Mouse (Mus musculus) megakaryocyte progenitor cell, adult 5-6 weeks (primary cell): Measurements from ENCODE around the gene Pik3c2a. TPM values are rescaled to one million over a fixed set of nuclear protein-coding genes. Genes with fewer than 3 reads are reported as not detected.
"Not testable (repeated sequence)": the region's sequence is repeated elsewhere in the genome, so short reads cannot be mapped to it uniquely, and the experiment has no call there.

Source experiments
- ATAC-seq: replicated peaks from 2 replicates; pipeline ENCODE4 v1.8.0; 2016; ENCODE audit warnings: mild to moderate bottlenecking, moderate TSS enrichment, inconsistent platforms; ENCODE audit not compliant: poor library complexity
- total RNA-seq, 2 experiments: library from RNA; stranded (forward) in 1 of 2; stranded (reverse) in 1 of 2; fragments of 157-497, 149-512 nt in 1 of 2; fragments of 200-1000 nt in 1 of 2; gene quantifications; 2 replicates each; pipeline versions ENCODE4 v1.2.3 to v1.2.4; 2015 to 2017

Pik3c2a gene
- total RNA-seq, 2 experiments from 2014 or later = 11.4 to 18.0 TPM

- ATAC-seq = peak; percentile 90
Measured at GRCm38 (mm10) chr7:116409438-116409837, 33.8 kb downstream of the Pik3c2a start.

- ATAC-seq = no peak; the same call in 1 of the 2 replicates
Measured at GRCm38 (mm10) chr7:116392329-116392728, 50.9 kb downstream of the Pik3c2a start.

DNA sequence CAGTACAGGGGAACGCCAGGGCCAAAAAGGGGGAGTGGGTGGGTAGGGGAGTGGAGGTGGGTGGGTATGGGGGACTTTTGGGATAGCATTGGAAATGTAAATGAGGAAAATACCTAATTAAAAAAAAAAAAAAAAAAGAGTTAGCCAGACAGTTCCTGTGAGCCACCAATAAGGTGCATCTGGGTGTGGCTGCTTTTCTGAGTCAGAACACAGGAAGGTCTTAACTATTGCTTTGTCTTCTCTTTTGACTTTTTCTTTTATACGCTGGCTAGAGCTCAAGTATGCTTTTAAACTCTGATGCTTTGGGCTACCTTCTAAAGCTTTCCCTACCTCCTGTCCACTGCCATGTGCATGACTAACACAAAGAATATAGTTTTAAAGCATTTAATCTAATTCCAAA is 55.9 kb downstream of the Pik3c2a start:
- not testable (repeated sequence) for ATAC-seq

DNA sequence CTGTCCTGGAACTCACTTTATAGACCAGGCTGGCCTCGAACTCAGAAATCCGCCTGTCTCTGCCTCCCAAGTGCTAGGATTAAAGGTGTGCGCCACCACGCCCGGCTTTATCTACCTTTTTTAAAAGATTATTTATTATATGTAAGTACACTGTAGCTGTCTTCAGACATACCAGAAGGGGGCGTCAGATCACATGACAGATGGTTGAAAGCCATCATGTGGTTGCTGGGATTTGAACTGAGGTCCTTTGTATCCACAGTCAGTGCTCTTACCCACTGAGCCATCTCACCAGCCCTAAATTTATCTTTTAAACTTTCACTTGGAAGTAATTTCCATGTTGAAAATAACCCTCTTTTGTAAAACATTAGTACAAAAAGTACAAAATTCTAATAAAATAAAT is 64.1 kb downstream of the Pik3c2a start:
- not testable (repeated sequence) for ATAC-seq

DNA sequence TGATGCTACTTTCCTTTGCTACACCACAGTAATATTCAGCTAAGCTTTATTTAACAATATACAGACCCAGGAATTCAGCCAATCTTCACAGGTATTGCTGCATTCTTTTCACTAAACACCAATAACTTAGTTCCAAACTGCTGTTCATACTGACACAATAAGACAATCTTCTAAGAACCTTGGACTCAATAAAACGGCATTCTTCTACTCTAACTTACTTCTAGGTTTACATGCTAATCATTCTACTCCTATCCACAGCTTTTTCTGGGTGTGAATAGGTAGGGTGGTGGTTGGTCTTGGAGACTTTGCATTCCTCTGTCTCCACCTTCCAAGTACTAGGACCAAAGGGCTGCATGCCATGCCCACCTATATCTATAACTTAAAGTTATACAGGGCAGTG is 69.0 kb downstream of the Pik3c2a start:
- no peak for ATAC-seq

- peak; percentile 65 for ATAC-seq
Measured at GRCm38 (mm10) chr7:116336226-116336625, 107.0 kb downstream of the Pik3c2a start.

DNA sequence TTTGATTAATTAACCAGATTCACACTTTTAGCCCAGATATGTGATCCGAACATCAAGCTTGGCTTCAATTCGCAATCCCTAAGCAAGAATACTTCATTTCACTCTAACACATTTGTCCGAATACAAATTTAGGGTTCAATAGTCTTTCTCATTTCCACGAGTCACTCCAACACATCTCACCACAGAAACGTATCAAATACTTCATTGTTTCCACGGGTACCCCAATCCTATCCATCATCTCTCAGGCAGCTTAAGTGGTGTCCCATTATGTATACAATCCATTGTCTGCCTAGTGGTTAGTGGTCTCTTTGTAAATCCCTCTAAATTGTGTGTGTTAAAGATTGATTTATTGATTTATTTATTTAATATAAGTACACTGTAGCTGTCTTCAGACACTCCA is 108.1 kb downstream of the Pik3c2a start:
- ATAC-seq = no peak

DNA sequence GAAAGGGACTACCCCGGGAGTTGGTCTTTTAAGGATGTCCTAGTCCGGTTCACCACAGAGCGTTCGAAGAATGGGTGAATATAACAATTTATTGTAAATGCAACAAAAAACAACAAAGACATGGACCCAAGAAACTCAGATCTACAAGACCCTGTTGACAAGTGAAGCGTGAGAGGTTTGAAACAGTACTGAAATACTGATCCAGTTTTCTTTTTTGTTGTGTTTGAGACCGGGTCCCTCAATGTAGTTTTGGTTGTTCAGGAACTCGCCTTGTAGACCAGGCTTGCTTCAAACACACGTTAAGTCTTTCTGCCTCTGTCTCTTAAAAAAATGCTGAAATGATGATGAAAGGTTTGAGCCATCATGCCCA is 108.6 kb downstream of the Pik3c2a start:
- no peak for ATAC-seq

DNA sequence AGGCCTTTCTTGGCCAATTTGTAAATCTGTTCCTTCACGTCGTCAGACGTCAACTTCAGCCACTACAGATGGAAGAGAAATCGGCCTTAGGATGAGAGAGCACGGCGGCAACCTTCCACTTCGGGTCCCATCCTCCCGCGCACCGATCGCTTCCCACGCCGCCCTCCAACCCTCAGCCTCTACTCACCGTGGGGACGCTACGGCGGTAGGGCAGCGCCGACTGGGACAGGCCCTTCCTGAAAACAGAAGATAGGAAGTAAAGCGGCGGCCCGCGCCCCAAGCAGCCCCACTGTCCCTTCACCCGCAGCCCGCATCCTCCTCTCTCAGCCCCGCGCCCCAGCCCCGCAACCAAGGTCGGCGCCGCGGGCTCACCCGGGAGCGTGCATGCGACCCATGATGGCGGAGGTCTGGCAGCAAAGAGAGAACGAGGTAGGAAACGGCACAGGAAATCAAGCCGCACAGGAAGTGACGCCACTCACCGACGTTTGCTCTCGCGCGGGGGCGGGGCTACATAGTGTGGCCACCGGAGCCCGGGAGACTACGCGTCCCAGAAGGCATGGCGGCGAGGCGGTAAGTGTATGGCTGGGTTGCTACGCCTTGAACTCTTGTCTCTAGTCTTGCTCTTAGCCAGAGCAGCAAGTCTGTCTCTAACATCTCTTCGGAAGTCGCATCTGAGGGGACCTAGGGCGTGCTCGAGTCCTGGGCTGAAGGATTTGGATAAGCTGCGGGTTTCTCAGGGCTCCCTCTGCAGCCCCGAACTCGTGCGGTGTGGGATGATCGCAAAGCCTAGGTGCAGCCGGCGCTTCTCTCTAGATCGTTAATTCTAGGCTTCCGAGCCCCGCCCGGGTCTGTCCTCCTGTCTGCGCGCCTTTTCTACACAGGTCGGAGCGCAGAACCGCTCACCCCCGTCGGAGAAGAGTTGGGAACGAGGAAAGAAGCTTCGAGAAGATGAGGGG is 109.3 kb downstream of the Pik3c2a start, which contains the start of gene Rps13:
Rps13 (minus strand) TSS at position 483 of the 956 bp plus-strand sequence.
- peak; percentile 89 for ATAC-seq

GRCm38 (mm10) chr7:116331246-116331645 is 112.0 kb downstream of the Pik3c2a start:
- no peak for ATAC-seq

DNA sequence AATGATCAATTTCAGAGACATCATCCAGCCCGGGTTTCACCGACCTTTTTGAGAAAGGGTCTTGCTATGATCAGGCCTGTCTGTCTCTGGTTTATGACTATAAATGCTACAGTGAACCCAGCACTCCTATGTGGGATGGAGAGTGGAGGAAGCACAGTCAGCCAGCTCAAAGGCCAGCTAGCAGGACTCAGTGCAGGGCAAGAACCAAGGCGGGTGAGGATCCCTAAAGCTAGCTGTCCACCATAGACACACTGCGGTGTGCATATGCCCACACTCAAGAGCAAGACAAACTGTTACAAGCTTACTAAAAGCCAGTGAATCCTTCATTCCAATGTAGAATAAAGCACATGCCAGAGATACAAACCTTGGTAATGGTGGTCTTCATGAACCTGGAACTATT is 113.4 kb downstream of the Pik3c2a start:
- ATAC-seq = no peak

GRCm38 (mm10) chr7:116328777-116329176 is 114.5 kb downstream of the Pik3c2a start:
- no peak for ATAC-seq

DNA sequence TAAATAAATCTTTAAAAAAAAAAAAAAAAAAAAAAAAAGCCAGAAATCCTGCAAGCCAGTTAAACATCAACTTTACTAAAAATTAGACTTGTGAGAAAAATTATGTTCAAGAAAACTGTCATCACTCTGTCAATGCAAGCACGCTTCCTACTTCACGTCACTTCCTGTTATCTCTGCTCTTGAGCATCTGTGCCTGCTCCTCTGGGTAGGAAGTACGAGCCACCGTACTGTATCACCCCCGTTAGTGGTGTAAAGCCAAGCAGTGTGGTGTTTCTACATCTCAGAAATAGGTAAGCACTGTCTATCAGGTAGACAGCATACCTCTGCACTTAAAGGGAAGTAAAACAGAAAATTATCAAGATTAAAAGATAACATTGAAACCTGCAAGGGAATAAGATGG is 115.3 kb downstream of the Pik3c2a start:
- peak; percentile 61 for ATAC-seq

- peak; percentile 94 for ATAC-seq
Measured at GRCm38 (mm10) chr7:116323331-116323964, 119.8 kb downstream of the Pik3c2a start.

DNA sequence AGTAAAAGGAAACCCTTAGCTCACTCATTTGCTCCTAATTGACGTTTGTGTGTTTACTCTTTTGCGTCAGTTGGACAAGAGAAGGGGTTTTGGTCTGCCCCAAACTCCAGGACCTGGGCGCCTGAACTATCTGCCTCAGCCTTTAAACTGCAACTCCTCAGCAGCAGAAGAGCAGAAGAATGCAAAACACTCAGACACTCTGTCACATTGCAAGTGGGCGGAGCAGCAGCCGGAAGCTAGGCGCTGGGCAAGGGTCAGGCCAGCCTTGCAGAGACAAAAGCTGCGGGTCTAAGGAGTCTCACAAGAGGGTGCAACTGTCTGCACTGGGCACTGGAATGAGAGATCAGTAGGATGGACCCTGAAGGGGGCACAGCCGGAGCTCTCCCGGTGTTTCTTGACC is 133.8 kb downstream of the Pik3c2a start:
- peak; percentile 37; the same call in 1 of the 2 replicates for ATAC-seq

- ATAC-seq = no peak
Measured at GRCm38 (mm10) chr7:116308632-116308991, 134.6 kb downstream of the Pik3c2a start.

GRCm38 (mm10) chr7:116307871-116308631 is 135.2 kb downstream of the Pik3c2a start, which contains the start of gene Plekha7:
Plekha7 (minus strand) TSS chr7:116308376.
- peak; percentile 45 for ATAC-seq

DNA sequence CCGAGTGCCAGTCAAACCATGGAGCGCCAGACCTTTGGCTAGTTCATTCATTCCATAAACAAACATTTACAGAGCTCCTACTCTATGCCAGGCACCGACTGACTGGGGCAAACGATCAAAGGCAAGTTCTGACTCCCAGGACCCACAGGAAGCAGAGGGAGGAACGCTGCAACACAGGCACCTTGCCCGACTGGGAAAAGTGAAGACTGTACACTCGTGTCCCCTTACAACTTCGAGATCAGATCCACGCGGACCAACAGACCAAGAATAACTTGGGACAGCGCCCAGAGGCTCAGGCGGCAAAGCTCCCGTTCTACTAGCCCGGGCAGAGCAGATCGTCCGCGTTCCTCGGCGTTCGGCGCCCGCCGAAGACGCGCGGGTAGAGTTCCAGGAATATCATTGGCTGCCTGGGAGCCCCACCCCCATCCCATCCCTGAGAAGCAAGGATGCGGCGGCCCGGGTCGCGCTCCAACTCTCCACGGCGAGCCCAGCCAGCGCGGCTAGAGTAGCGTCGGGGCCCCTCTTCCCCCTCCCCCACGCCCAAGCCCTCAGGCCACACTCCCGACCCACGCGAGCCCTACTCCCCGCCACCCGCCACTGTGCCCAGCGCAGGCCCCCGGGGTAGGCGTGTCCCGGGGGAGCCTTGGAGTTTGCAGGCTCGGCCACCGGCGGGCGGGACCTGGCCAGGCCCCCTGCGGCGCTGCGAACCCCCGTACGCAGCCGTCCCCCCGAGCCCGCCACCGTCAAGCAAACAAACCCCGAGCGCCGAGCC is 136.0 kb downstream of the Pik3c2a start:
- peak; percentile 54 for ATAC-seq

DNA sequence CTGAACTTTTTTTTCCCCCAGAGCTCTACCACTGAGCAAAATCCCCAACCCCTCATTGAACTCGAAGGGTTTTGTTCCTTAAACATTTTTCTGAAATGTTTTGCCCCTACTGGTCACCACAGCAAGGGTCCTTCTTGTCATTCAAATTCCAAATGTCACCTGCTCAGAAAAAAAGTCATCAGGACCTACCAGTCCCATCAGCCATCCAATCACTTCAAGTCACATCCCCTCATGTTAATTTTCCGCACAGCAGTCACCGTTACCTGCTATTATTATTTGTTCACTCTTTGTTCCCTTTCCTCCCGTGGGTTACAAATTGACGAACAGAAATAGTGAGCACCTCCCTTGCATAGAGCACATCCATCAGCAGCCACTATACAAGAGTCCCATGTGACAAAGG is 136.6 kb downstream of the Pik3c2a start:
- ATAC-seq = no peak

- no peak for ATAC-seq
Measured at GRCm38 (mm10) chr7:116301661-116302311, 141.5 kb downstream of the Pik3c2a start.
